Mouse (Mus musculus) left cerebral cortex, adult 2 months (tissue): ENCODE results near the gene Dnal1. TPM values are rescaled to one million over a fixed set of nuclear protein-coding genes. Genes with fewer than 3 reads are reported as not detected.

ENCODE experiments used
- DNase-seq, 2 experiments: peaks; one replicate each; pipeline ENCODE4 v3.0.0; 2021 to 2022; ENCODE audit warnings: low spot score in 2 of 2, mixed read lengths in 1 of 2; ENCODE audit errors: extremely low spot score in 1 of 2
- H3K27ac ChIP-seq: fragments of 200-600 bp; 2 replicates; pipeline ENCODE4 v1.8.1; 2022
- H3K4me3 ChIP-seq: fragments of 200-600 bp; 2 replicates; pipeline ENCODE4 v1.8.1; 2022
- CTCF ChIP-seq: fragments of 200-600 bp; IDR thresholded peaks from 2 replicates; pipeline ENCODE4 v1.8.1; 2022; ENCODE audit warnings: antibody characterized with exemption, mild to moderate bottlenecking, moderate library complexity
- intact Hi-C: fragments of 180-260 bp; cut with DNase I; formaldehyde crosslinking; loops from one replicate; pipeline ENCODE4 v1.15.1; 2025
- total RNA-seq, 2 experiments: library from RNA; stranded (reverse); gene quantifications; 2 replicates each; pipeline ENCODE4 v1.2.3; 2021

The Dnal1 gene
- total RNA-seq, 2 experiments from 2014 or later = 94.4 to 103 TPM

DNA sequence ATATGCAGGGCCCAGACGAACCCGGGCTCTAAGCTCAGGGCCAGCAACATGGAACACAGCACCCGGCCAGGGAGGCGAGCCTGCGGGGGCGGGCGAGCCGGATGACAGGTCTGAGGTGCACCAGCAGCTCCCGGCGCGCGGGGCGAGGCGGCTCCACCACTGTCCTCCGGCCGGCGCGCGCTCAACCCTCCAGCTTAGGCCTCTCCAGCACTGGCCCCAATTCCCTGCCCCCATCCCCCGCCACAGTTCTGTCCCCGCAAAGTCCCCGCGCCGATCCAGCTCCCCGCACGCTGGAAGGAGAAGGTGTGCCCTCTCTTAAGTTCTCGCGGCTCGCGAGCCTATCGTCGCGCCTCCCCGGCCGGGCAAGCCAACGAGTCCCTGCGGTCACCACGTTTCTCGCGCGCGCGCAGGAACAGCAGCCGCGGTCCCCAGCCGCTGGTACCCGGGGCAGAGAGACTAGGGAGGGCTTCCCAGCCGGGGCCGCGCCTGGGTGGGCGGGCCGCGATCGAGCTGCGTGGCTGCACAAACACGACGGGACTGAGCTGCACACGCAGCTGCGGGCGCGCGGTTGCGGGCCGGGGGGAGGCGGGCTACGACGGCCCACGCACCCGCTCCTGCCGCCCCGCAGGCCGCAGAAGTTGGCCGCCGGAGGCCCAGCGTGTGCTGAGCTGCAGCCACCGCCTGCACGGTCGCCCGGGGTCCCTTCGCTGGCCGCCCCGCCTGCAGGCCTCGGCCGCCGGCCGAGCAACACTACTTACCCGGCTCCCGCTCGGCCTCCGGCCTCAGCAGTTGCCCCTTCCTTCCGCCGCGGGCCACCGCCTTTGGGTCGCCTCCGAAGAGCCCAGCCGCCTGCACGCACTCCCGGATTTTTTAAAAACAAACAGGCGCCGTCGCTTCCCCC is 78.8 kb downstream of the Dnal1 start:
- intact Hi-C loops = loop anchor here (2.0 kb wide), 1 partner anchor 18 kb away; no protein-coding TSS in a partner anchor
- no peak for TF ChIP-seq CTCF

DNA sequence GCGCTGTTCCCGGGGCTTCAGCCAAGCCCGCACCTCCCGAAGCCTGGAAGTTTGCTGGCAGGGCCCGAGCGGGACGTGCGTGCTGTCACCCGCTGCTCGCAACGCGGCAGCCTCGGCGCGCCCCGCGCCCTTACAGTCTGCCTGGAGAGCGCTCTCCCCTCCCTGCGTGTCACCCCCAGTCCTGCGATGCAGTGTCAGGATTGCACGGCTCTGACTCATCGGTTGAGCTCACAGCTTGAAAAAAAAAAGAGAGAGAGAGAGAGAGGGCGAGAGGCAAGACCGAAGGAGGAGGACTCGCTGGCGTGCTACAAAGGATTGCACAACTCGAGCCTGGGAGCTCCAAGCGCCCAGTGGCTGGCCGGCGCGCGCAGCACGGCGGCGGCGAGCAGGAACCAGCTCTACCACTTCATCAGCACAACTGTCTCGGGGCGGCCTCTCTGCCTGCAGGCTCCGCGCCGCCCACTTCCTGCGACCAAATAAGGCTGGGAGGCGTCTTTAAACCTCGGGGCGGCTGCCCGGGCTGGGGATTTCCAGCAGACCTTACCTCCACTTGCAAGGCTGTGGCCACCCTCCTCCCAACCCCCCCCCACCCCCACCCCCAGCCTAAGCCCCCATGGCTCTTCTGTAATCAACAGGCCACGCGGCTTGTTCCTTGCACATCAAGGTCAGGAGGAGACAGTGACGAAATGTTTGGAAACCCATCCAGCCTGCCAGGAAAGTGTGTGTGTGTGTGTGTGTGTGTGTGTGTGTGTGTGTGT is 79.7 kb downstream of the Dnal1 start:
- intact Hi-C loops = loop anchor here (1.0 to 2.0 kb wide), 2 partner anchors 19 to 24 kb away; partner anchors contain the start of gene Elmsan1
- TF ChIP-seq CTCF = no peak
- DNase-seq = peak; percentile 88 to 89

More for the DNA sequence above, 78.8 kb downstream of the Dnal1 start:
- peak; percentile 64 for DNase-seq
- peak overlapping the region; percentile 95 for H3K27ac ChIP-seq
- H3K4me3 ChIP-seq = peak overlapping the region; percentile 90

DNA sequence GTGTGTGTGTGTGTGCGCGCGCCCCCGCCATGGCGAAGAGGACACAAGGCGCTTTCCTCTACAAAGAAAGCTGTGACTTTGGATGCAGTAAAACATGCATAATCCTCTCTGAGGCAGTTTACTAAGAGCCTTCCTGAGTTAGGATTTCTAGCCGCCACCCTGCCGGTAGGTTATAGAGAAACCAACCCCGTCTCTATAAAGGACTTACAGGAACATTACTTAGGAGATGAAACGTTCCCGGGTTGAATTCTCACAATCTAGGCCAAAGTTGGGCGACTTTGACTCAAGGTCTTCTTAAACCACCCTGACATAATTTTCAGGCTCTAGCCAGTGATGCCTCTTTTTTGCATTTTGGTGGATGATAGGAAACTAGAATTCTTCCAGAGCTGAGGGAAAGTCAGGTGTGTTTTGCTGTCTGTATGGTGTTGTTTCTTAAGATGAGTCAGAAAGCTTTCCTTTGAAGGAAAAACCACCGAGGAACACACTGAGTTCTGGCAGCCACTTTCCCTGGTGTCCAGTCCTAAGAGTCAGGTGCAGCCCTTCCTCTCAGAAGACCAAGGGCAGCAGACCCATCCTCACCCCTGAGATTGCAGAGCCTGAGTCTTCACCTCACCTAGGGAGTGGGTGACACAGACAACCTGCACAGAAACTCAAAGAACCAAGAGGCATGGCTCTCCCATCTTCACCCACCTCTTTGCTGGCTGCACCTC is 80.4 kb downstream of the Dnal1 start:
- intact Hi-C loops = loop anchor here (1.0 kb wide), 1 partner anchor 24 kb away; the partner anchor contains the start of gene Elmsan1
- peak overlapping the region; percentile 73 for H3K27ac ChIP-seq
- peak overlapping the region; percentile 34 for H3K4me3 ChIP-seq
- TF ChIP-seq CTCF = no peak; the same call in 1 of the 2 replicates
- DNase-seq = no peak

More for the DNA sequence above, 79.7 kb downstream of the Dnal1 start:
- H3K4me3 ChIP-seq = peak overlapping the region; percentile 90
- H3K27ac ChIP-seq = peak overlapping the region; percentile 95

DNA sequence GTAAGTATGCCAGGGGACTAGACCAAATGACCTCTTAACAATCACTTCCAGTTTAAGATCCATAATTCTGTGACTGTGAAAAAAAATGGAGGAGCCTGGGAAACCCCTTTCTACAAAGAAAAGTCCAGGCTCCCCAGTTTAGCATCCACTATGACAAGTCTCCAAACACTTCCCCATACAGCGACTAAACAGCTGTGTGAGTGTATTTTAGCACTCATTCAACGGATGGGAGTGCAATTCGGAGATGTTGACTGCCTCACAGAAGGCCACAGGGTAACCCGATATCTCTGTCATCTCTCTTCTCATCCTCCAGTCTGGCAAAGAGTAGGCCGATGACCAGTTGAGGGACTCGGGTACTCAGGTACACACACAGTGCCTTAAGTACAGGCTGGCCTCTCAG is 81.0 kb downstream of the Dnal1 start:
- Histone ChIP-seq H3K27ac (no peak overlapping the region), H3K4me3 (no peak overlapping the region)
- intact Hi-C loops = no loop called here
- no peak for TF ChIP-seq CTCF
- DNase-seq = no peak

Other genes starting within 250 kb of the Dnal1 start
- 10 to 100 TPM; 70.0 to 81.1 TPM for gene Numb, start 192.4 kb upstream of the Dnal1 start, total RNA-seq
- 10 to 100 TPM; 18.5 to 18.8 TPM for gene Riox1, start 163.8 kb upstream of the Dnal1 start, total RNA-seq
- not detected for gene Heatr4, start 129.5 kb upstream of the Dnal1 start, total RNA-seq
- gene Acot2, start 126.5 kb upstream of the Dnal1 start, total RNA-seq = 10 to 100 TPM in 1 of 2 experiments, 1 to 10 TPM in 1; 9.5 to 10.4 TPM
- 10 to 100 TPM; 12.8 to 13.3 TPM for gene Acot1, start 104.9 kb upstream of the Dnal1 start, total RNA-seq
- 1 to 10 TPM; 2.3 to 2.9 TPM for gene Acot4, start 76.0 kb upstream of the Dnal1 start, total RNA-seq
- gene Gm49366, start 75.4 kb upstream of the Dnal1 start, total RNA-seq = 1 to 10 TPM; 1.3 to 1.4 TPM
- gene Acot3, start 62.2 kb upstream of the Dnal1 start, total RNA-seq = 1 to 10 TPM; 2.3 to 3.3 TPM
- 1 to 10 TPM; 5.8 to 7.3 TPM for gene Acot5, start 45.0 kb upstream of the Dnal1 start, total RNA-seq
- 1 to 10 TPM; 3.3 TPM for gene Acot6, start 13.7 kb upstream of the Dnal1 start, total RNA-seq
- 1 to 10 TPM; 4.8 to 5.1 TPM for gene Pnma1, start 34.1 kb downstream of the Dnal1 start, total RNA-seq
- gene Elmsan1, start 104.5 kb downstream of the Dnal1 start, total RNA-seq = 10 to 100 TPM; 16.6 to 22.8 TPM
- gene Ptgr2, start 170.9 kb downstream of the Dnal1 start, total RNA-seq = 10 to 100 TPM; 29.3 to 30.0 TPM
- 10 to 100 TPM; 37.9 to 39.7 TPM for gene Zfp410, start 202.5 kb downstream of the Dnal1 start, total RNA-seq
- 10 to 100 TPM; 27.6 to 30.7 TPM for gene Coq6, start 247.3 kb downstream of the Dnal1 start, total RNA-seq
- 10 to 100 TPM; 10.3 to 12.8 TPM for gene Fam161b, start 247.5 kb downstream of the Dnal1 start, total RNA-seq